Mouse (Mus musculus) C2C12 (cell line): ENCODE results near the gene Ptrhd1.

ENCODE experiments used
- CTCF ChIP-seq: IDR thresholded peaks from one replicate; pipeline ENCODE4 v1.5.1; 2011; ENCODE audit not compliant: control insufficient read depth, insufficient read depth, insufficient read length
- MAX ChIP-seq: IDR thresholded peaks from one replicate; pipeline ENCODE4 v1.6.1; 2011; ENCODE audit warnings: mild to moderate bottlenecking, control low read depth
- MYOD1 ChIP-seq: IDR thresholded peaks from one replicate; pipeline ENCODE4 v1.6.1; 2011; ENCODE audit warnings: low read depth; ENCODE audit not compliant: control insufficient read depth, insufficient read length

- no peak for TF ChIP-seq MAX
- TF ChIP-seq CTCF = no peak
- no peak for TF ChIP-seq MYOD1
Measured at GRCm38 (mm10) chr12:4209196-4209595, 24.6 kb upstream of the Ptrhd1 start.
